Mouse (Mus musculus) limb, embryonic 13.5 days (tissue): ENCODE data around the gene Txlng. TPM values are rescaled to one million over a fixed set of nuclear protein-coding genes. Genes with fewer than 3 reads are reported as not detected.
"Not testable (repeated sequence)": the region's sequence is repeated elsewhere in the genome, so short reads cannot be mapped to it uniquely, and the experiment has no call there.

Experiments used
- ATAC-seq: fragments of 200-750 bp; cut with Nextera tagmentation; 2 replicates; pipeline ENCODE4 v1.8.0; 2017; ENCODE audit warnings: low read depth, moderate number of reproducible peaks, moderate TSS enrichment; ENCODE audit not compliant: low FRiP score
- H3K27ac ChIP-seq: fragments of 300-500 bp; sonication (generic); 2 replicates; pipeline ENCODE4 v1.5.1; 2015; ENCODE audit warnings: inconsistent platforms, mild to moderate bottlenecking, moderate library complexity
- H3K27me3 ChIP-seq: fragments of 300-500 bp; sonication (generic); 2 replicates; pipeline ENCODE4 v1.6.1; 2015; ENCODE audit warnings: mild to moderate bottlenecking, inconsistent platforms
- H3K36me3 ChIP-seq: fragments of 300-500 bp; sonication (generic); 2 replicates; pipeline ENCODE4 v1.6.1; 2015; ENCODE audit warnings: inconsistent platforms, mild to moderate bottlenecking, moderate library complexity
- H3K4me1 ChIP-seq: fragments of 300-500 bp; sonication (generic); 2 replicates; pipeline ENCODE4 v1.6.1; 2015; ENCODE audit warnings: inconsistent platforms
- H3K4me2 ChIP-seq: fragments of 300-500 bp; sonication (generic); replicated peaks from 2 replicates; pipeline ENCODE4 v1.6.1; 2015; ENCODE audit warnings: inconsistent platforms, mild to moderate bottlenecking, moderate library complexity
- H3K4me3 ChIP-seq: fragments of 300-500 bp; sonication (generic); 2 replicates; pipeline ENCODE4 v1.5.1; 2015; ENCODE audit warnings: moderate library complexity, mild to moderate bottlenecking, inconsistent platforms
- H3K9ac ChIP-seq: fragments of 300-500 bp; sonication (generic); 2 replicates; pipeline ENCODE4 v1.6.1; 2015; ENCODE audit warnings: mild to moderate bottlenecking, inconsistent platforms
- H3K9me3 ChIP-seq: fragments of 300-500 bp; sonication (generic); 2 replicates; pipeline ENCODE4 v1.6.1; 2016; ENCODE audit warnings: inconsistent platforms
- WGBS: fragments of 180-500 bp; shearing (Covaris S2); methylation state at CpG from one replicate; pipeline ENCODE4 v1.1.7; 2015; 5-methylcytosine and 5-hydroxymethylcytosine counted together
- polyA plus RNA-seq: library from polyadenylated mRNA; unstranded; fragments of >200 nt; fragmentation: Nextera tagmentation; extraction: Ambion mirVana; gene quantifications from 2 replicates; pipeline ENCODE4 v1.2.1, GENCODE M21; 2015

Gene Txlng
- 16.1 and 16.6 TPM in 2 replicates for polyA plus RNA-seq

DNA sequence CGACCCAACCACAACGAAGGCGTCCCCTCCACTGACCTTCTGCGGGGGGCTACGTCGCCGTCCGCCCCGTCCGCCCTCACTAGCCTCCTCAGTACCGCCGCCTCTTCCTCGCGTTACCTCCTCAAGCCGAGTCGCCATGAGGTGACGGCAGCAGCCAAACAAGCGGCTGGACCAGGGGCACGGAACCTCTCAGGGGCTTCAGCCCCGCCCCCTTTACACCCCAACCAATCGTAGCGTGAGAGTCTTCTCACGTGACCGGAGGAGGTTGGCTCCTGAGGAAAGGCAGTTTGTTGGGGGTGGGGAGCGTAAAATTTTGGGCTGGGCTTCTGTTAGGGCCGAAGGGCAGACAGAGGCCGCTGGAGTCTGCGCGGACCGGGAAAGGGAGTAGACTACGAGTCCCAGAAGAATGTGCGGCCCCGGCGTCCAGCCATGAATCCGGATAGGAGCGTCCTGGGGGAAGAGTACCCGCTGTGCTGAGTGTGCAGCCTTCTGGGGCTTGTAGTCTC lies at the start of gene Txlng:
Gene Txlng (minus strand): TSS at position 252 of the 506 bp plus-strand sequence.
- peak within 1 kb of the TSS; percentile 58 for H3K4me3 ChIP-seq
- peak within 1 kb of the TSS; percentile 65 for H3K9ac ChIP-seq
- no peaks in the 10 kb centered on the region for H3K4me1 ChIP-seq
- H3K4me2 ChIP-seq, result peak within 1 kb of the TSS; percentile 86
- peak; percentile 99 for ATAC-seq
- WGBS, result 14% methylated on average over 36 of the region's 37 CpGs
- peaks cover 15% of the 10 kb centered on the region; the same call in 1 of the 2 replicates for H3K27me3 ChIP-seq
- no peaks in the 10 kb centered on the region for H3K9me3 ChIP-seq
- no peak within 1 kb of the TSS for H3K27ac ChIP-seq
- no peaks in the 10 kb centered on the region for H3K36me3 ChIP-seq

DNA sequence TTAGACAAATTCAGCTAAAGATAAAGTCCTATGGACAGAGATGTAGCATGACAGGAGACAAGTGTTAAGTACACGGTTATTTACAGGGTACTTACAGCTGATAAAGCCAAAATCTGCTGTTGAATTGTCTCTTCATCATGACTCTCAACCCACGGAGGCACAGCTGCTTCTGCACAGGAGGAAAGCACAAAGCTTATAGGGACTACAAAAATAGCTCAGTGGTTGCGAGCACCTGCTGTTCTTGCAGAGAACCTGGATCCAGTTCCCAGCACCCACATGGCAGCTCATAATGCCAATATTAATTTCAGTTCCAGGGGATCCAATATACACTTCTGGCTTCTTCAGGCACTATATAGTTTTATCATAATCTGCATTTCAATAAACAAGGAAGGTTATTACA lies 49.0 kb upstream of the Txlng start:
- Histone ChIP-seq H3K4me1 (no peaks in the 10 kb centered on the region), H3K36me3 (peaks cover 21% of the 10 kb centered on the region), H3K4me2 (no peak overlapping the region), H3K27ac (no peak overlapping the region), H3K9ac (no peak overlapping the region), H3K4me3 (no peak overlapping the region), H3K27me3 (no peaks in the 10 kb centered on the region), H3K9me3 (no peaks in the 10 kb centered on the region)
- no peak for ATAC-seq
- 87% methylated on average over 3 of the region's 3 CpGs for WGBS

DNA sequence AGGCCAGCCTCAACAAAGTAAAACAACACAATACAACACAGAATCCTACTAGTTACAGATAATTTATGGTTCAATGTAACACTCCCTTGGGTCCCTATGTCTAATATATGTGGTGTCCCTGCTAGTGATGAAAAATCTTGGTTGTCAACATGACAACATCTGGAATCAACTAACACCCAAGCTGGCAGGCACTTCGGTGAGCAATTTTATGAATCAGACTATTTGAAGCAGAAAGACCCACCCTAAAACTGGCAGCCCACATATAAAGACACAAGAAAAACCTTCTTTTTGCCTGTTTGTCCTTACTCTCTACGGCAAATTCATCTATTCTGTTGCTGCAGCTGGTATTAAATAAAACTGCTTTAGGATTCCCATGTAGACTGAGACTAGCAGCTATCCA lies 44.5 kb upstream of the Txlng start:
- no peak for ATAC-seq
- Histone ChIP-seq H3K27ac (no peak overlapping the region), H3K9me3 (no peaks in the 10 kb centered on the region), H3K36me3 (peaks cover 31% of the 10 kb centered on the region), H3K9ac (no peak overlapping the region), H3K4me2 (no peak overlapping the region), H3K27me3 (no peaks in the 10 kb centered on the region; the same call in 1 of the 2 replicates), H3K4me1 (no peaks in the 10 kb centered on the region), H3K4me3 (no peak overlapping the region)
- 59% methylated on average over 2 of the region's 2 CpGs for WGBS

DNA sequence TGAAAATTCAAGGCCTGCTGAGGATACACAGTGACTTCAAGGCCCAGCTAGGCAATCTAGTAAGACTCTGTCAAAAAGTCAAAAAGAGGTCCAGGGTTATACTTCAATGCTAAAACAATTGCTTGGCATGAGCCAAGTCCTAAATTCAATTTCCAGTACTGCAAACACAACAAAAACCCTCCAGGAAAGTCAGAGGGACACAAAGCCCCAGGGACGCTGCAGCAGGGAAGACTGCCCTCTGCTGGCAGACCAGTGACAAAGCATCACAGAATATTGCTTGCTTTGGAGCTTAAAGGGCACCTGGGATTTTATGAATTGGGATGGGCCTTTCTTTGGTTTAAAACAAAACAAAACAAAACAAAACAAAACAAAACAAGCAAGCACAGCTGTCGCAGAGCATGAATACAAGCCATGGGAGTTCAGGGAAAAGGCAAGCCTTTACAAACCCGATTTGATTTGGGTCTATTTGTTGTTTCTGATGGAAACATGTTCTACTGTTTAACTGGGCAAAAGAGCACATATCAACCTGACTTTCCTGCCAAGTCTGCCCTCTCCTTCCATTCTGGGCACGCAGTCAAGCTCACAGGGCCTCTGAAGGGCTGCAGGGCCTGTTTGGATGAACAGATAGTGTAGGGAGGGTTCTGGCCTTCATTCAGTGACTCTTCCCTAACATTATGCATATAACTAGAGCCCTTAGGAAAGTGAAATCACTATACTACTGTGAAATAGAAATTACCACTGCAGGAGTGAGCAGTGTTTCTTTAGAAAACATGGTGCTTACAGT lies 42.7 kb upstream of the Txlng start:
- Histone ChIP-seq H3K4me3 (no peak overlapping the region), H3K9ac (no peak overlapping the region), H3K36me3 (peaks cover 23% of the 10 kb centered on the region), H3K4me1 (no peaks in the 10 kb centered on the region), H3K9me3 (no peaks in the 10 kb centered on the region), H3K27ac (no peak overlapping the region), H3K27me3 (no peaks in the 10 kb centered on the region; the same call in 1 of the 2 replicates), H3K4me2 (no peak overlapping the region)
- WGBS, result 41% methylated on average over 4 of the region's 4 CpGs
- no peak for ATAC-seq

- Histone ChIP-seq H3K4me3 (no peak overlapping the region), H3K9ac (no peak overlapping the region), H3K4me2 (no peak overlapping the region), H3K36me3 (peaks cover 19% of the 10 kb centered on the region), H3K4me1 (no peaks in the 10 kb centered on the region), H3K9me3 (no peaks in the 10 kb centered on the region), H3K27me3 (no peaks in the 10 kb centered on the region; the same call in 1 of the 2 replicates), H3K27ac (no peak overlapping the region)
- no peak for ATAC-seq
- WGBS, result 69% methylated on average over 3 of the region's 3 CpGs
Observed at GRCm38 (mm10) chrX:162868294-162868965, 39.2 kb upstream of the Txlng start.

DNA sequence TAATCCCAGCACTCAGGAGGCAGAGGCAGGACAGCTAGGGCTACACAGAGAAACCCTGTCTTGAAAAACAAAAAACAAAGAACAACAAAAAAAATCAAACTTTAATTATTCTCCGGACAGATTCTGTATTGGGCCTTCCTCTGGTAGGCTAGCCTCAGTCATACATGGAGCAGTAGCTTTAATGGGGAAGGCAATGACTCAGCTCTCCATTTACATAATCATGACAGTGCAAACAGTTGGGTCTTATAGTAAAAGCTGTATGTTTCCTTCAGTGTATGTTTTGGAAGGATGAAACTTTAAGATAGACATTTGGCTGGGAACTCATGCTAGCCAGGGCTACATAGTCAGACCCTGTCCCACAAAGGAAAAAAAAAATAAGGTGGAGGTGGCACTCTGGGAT lies 19.4 kb upstream of the Txlng start:
- WGBS, result 86% methylated on average over 1 of the region's 1 CpGs
- Histone ChIP-seq H3K27ac (no peak overlapping the region), H3K4me1 (no peaks in the 10 kb centered on the region), H3K4me3 (no peak overlapping the region), H3K4me2 (no peak overlapping the region), H3K9me3 (no peaks in the 10 kb centered on the region), H3K36me3 (no peaks in the 10 kb centered on the region), H3K27me3 (no peaks in the 10 kb centered on the region), H3K9ac (no peak overlapping the region)
- ATAC-seq, result no peak

DNA sequence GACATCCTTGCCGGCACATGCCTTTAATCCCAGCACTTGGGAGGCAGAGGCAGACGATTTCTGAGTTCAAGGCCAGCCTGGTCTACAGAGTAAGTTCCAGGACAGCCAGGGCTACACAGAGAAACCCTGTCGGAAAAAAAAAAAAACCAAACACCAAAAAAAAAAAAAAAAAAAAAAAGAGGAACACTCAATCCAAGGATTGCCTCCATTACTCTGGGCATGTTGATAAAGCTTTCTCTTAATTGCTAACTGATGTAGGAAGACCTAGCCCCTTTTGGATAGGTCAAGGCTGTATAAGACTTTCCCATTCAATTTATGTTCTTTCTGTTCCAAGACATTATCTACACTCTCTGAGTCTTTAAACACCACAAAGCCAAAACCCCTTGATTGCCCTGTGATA lies 16.3 kb upstream of the Txlng start:
- Histone ChIP-seq H3K4me2 (no peak overlapping the region), H3K9me3 (no peaks in the 10 kb centered on the region; the same call in 1 of the 2 replicates), H3K27ac (no peak overlapping the region), H3K9ac (no peak overlapping the region), H3K36me3 (no peaks in the 10 kb centered on the region), H3K27me3 (no peaks in the 10 kb centered on the region), H3K4me3 (no peak overlapping the region), H3K4me1 (no peaks in the 10 kb centered on the region)
- no peak for ATAC-seq
- WGBS, result 72% methylated on average over 3 of the region's 3 CpGs

DNA sequence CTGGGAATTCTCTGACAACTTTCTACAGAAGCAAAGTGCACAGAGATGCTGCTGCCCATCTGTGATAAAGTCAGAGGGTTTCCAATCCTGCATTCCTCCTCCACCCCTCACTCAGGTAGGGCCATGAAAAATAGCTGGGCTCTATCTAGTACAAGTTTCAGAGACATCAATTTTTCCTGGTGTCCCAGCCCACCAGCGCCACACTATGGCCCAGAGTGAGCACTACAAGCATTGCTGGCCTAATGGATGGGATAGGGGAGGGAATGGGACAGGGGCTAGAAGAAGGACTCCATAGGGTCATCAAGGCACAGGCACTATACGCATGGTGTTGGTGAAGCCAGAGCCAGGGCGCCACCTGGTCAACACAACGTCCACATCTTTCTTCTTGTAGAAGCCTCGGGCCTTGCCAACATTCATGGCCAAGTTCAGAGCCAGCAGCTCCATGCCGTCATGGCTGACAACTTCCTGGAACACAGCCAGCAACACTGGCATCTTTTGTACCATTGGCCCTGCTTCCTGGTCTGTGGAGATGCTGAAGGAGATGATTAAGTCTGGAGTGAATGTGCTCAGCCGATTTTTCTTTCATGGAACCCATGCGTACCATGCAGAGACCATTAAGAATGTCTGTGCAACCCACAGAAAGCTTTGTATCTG lies 15.3 kb upstream of the Txlng start:
- no peak overlapping the region for H3K4me3 ChIP-seq
- H3K9ac ChIP-seq, result no peak overlapping the region
- no peaks in the 10 kb centered on the region for H3K36me3 ChIP-seq
- no peak overlapping the region for H3K4me2 ChIP-seq
- H3K9me3 ChIP-seq, result no peaks in the 10 kb centered on the region; the same call in 1 of the 2 replicates
- no peak overlapping the region for H3K27ac ChIP-seq
- no peak for ATAC-seq
- 72% methylated on average over 8 of the region's 8 CpGs for WGBS
- no peaks in the 10 kb centered on the region for H3K4me1 ChIP-seq
- H3K27me3 ChIP-seq, result no peaks in the 10 kb centered on the region

- Histone ChIP-seq H3K4me2 (no peak overlapping the region), H3K4me1 (no peaks in the 10 kb centered on the region), H3K36me3 (no peaks in the 10 kb centered on the region), H3K27ac (no peak overlapping the region), H3K27me3 (peaks cover 15% of the 10 kb centered on the region; the same call in 1 of the 2 replicates), H3K9me3 (no peaks in the 10 kb centered on the region), H3K4me3 (no peak overlapping the region), H3K9ac (no peak overlapping the region)
- no peak for ATAC-seq
- WGBS, result 66% methylated on average over 3 of the region's 3 CpGs
Observed at GRCm38 (mm10) chrX:162832101-162832500, 2.8 kb upstream of the Txlng start.

- no peak overlapping the region for H3K9ac ChIP-seq
- no peaks in the 10 kb centered on the region for H3K36me3 ChIP-seq
- no peak overlapping the region for H3K4me2 ChIP-seq
- ATAC-seq, result no peak
- H3K9me3 ChIP-seq, result no peaks in the 10 kb centered on the region
- H3K4me3 ChIP-seq, result no peak overlapping the region
- H3K27ac ChIP-seq, result no peak overlapping the region
- WGBS, result 74% methylated on average over 1 of the region's 1 CpGs
- H3K27me3 ChIP-seq, result peaks cover 15% of the 10 kb centered on the region; the same call in 1 of the 2 replicates
- H3K4me1 ChIP-seq, result no peaks in the 10 kb centered on the region
Observed at GRCm38 (mm10) chrX:162831542-162831941, 2.3 kb upstream of the Txlng start.

DNA sequence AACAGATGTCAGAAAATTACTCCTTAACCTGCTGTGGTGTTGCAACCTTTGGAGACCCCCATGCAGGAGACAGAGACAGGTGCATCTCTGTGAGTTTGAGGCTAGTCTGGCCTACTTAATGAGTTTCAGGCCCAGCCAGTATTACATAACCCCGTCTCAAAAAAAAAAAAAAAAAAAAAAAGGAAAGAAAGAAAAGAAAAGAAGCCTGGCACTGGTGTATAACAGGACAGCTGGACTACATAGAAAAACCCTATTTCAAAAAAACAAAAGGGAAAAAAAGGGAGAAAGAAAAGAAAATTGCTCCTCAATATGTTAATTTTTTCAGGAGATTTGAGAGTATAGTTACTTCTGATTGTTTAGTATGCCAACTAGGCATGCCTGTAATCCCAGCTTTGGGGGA lies 1.8 kb upstream of the Txlng start:
- Histone ChIP-seq H3K27ac (no peak overlapping the region), H3K4me2 (no peak overlapping the region), H3K4me3 (no peak overlapping the region), H3K9ac (no peak overlapping the region), H3K27me3 (peaks cover 15% of the 10 kb centered on the region; the same call in 1 of the 2 replicates), H3K36me3 (no peaks in the 10 kb centered on the region), H3K9me3 (no peaks in the 10 kb centered on the region), H3K4me1 (no peaks in the 10 kb centered on the region)
- whole genome bisulfite sequencing, result 30% methylated on average over 1 of the region's 1 CpGs
- ATAC-seq, result no peak

GRCm38 (mm10) chrX:162830313-162830712 lies 1.1 kb upstream of the Txlng start:
- not testable (repeated sequence) for H3K36me3 ChIP-seq, H3K4me3 ChIP-seq, H3K27ac ChIP-seq, H3K9ac ChIP-seq, H3K4me2 ChIP-seq, H3K4me1 ChIP-seq, ATAC-seq, H3K9me3 ChIP-seq
- 59% methylated on average over 2 of the region's 2 CpGs for WGBS
- peaks cover 15% of the 10 kb centered on the region; the same call in 1 of the 2 replicates for H3K27me3 ChIP-seq
